Mouse (Mus musculus) retina, postnatal 7 days (tissue): ENCODE measurements around the gene Prox2.
A peak's percentile ranks its signal among the peaks of the same experiment; 100 is the strongest.

Experiments
- DNase-seq: peaks from one replicate; pipeline ENCODE4 v3.0.0-alpha.2; 2012; ENCODE audit warnings: low read depth, low spot score

Prox2 gene

GRCm38 (mm10) chr12:85094010-85094409 is 16.5 kb downstream of the Prox2 start:
- no peak for DNase-seq

- DNase-seq: peak; percentile 60
Observed at GRCm38 (mm10) chr12:85092214-85092613, 18.3 kb downstream of the Prox2 start.

- DNase-seq: no peak
Observed at GRCm38 (mm10) chr12:85091190-85091589, 19.4 kb downstream of the Prox2 start.

- no peak for DNase-seq
Observed at GRCm38 (mm10) chr12:85087845-85088244, 22.7 kb downstream of the Prox2 start.

GRCm38 (mm10) chr12:85084941-85085340 is 25.6 kb downstream of the Prox2 start:
- DNase-seq: no peak

GRCm38 (mm10) chr12:85084257-85084656 is 26.3 kb downstream of the Prox2 start:
- no peak for DNase-seq

GRCm38 (mm10) chr12:85077100-85077499 is 33.5 kb downstream of the Prox2 start:
- DNase-seq: no peak

GRCm38 (mm10) chr12:85071043-85071442 is 39.5 kb downstream of the Prox2 start:
- DNase-seq: no peak

- no peak for DNase-seq
Observed at GRCm38 (mm10) chr12:85051218-85051617, 59.3 kb downstream of the Prox2 start.
